Mouse (Mus musculus) adrenal gland, adult 8-10 months (tissue): Measurements from ENCODE around the gene B3gat1. TPM values are rescaled to one million over a fixed set of nuclear protein-coding genes. Genes with fewer than 3 reads are reported as not detected.

Source experiments
- DNase-seq: peaks from one replicate; pipeline ENCODE4 v3.0.0; 2022
- total RNA-seq, 4 experiments: library from RNA; stranded (reverse); gene quantifications; 2 replicates each; pipeline ENCODE4 v1.2.4; 2022

Gene B3gat1
- total RNA-seq, 4 experiments from 2014 or later, result 0.87 to 2.0 (median 1.5) TPM

DNA sequence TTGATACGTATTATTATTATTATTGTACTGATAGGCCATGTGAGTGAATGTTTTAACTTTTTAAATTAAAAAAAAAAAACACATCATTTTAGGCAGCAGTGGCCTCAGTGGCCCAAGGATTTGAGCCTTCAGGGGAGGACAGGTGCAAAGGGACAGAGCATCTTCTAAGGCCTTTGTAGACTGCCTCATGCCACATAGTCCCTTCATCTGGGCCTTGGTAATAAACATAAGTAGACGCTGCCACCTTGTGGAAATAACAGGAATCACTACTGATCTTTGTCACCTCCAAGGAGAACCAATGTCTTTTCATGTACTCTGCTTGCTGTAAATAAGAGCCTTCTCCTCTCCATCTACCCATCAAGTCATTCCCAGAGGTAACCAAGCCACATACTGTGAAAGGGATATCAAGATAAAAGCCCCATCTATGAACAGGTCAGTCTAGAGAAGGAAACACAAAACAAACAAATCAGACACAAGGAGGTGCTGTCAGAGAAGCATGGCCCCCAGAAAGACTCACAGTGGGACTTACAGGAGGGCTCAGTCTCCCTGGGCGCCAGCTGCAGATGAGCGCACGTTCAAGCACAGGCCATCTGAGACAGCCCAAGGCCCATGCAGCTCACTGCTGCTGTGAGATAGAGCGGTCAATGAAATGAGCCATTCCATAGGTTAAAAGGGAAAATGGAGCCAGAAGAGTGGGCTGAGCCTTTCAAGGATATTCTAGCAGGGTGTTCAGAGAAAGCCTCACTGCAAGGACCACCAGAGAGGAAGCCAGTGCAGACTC is 42.8 kb downstream of the B3gat1 start:
- DNase-seq, result no peak

DNA sequence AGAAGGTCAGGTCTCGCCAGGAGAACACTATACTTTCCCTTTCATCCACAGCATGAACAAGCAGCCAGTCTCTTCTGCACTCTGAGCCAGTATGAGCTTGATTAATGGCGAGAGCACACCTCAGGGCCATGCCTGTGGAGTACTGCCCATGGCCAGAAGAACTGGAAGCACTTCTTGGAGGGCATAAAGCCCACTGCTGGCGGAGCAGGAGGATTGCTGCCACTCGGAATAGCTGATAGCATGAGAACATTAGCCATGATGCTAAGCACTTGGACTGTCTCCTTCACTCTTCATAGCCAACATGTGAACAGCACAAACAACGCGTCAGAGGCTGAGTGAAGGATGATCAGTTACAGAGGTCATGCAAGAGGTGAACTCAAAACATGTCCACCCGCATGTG is 44.9 kb downstream of the B3gat1 start:
- DNase-seq, result no peak

DNA sequence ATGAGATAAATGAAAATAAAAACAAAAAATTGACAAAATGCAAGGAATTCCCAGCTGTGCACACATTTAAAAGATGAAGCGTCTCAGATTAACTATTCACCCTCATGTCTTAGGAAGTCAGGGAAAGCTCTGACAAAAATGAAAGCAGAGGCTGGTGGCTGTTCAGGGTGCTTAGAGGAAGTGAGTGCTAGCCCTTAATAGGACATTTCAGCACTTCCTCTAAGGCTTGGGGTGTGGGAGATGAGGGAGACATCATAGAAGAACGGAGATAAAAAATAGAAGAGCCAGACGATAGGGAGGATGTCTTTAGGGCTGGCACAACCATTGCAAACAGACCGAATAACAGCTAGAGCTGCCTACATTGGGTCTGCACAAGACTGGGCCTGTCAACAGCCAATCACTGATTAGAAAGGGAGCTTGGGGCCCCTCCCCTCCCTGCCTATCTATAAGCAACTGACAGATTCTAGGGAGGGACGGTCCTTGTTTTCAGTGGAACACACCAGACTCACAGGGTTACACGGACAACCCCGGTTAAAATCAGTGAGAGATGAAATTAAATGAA is 50.0 kb downstream of the B3gat1 start:
- no peak for DNase-seq

DNA sequence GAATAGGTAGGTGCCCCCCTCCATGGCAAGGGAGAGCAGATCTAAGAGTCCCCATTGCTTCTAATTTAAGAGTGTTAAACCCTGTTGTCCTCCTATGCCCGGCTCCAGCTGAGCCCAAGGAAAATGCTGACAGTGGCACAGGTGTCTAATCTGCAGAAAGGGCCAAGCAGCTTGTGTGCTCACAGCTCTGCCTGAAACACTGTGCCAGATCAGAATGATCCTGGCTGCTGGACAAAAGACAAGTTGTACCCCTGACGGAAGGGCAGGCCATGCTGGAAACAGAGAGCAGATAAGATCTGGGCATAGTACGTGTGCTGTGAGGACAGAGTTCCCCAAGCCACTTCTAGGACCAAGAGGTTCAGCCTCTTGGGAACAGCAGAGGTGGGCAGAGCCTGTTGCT is 59.3 kb downstream of the B3gat1 start:
- DNase-seq, result no peak

DNA sequence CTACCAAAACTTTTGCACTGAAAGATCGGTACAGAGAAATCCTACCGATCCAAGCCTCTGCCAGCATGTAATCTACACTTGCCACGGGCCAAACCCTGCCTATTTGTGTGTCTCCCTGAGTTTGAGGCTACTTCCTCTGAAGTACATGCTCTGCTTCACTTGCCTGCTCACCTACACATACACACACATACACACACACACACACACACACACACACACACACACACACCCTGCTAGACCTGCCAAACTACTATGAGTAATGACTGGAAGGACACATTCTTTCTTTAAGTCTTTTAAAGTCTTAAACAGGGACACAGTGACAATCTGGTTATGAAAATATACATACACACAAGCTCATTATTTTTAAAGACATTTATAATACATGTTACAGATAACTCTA is 64.7 kb downstream of the B3gat1 start:
- no peak for DNase-seq

DNA sequence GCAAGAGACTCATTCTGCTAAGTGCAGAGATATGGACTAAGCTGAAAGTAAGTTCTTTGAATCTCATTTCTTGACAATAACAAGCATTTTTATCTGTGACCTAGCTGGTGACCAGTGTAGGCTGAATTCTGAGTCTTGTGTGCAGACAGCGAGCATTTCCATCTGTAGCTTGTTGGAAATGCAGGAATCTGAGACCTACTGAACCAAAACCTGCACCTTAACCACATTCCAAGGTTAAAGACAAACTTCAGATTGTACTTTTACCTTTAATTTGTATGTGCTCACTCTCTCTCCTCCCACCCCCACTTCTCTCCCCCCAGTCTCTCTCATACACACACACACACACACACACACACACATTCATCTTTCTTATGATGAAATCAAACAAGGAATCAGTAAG is 65.2 kb downstream of the B3gat1 start:
- DNase-seq, result no peak

DNA sequence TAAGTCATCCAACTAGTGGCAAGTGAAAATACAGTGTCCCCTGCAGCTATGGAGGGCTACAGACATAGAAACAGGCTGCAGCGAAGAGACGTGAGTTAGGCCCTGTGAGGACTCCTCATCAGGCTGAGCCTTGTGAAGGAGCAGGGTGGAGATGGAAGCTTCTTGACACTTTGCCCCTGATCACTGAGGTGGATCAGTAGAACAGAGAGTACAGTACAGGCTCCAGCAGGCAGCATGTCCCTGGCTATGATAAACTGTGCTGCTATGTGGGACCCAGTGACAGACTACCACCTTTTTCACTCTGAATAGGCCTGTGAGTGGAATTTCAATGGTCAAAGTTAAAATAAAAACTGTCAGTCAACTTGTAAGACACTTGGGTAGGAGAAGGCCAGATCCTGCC is 66.8 kb downstream of the B3gat1 start:
- no peak for DNase-seq

DNA sequence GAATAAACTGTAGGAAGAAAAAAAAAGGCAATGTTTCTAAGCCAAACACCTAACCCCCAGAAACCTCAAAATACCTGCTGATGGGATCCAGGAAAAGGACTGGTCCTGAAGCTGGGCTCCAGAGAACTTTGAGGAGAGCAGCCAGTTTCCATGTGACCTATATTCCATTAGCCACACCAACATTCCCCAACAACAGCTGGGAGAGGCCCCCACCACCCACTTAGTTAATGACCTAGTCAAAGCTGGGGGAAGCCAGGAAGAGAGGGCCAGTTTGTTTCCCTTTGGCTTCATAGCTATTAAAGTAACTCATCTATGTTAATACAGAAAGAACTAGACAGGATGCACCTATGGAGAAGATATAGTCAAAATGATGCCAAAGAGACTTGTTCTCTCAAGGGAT is 70.8 kb downstream of the B3gat1 start:
- no peak for DNase-seq

DNA sequence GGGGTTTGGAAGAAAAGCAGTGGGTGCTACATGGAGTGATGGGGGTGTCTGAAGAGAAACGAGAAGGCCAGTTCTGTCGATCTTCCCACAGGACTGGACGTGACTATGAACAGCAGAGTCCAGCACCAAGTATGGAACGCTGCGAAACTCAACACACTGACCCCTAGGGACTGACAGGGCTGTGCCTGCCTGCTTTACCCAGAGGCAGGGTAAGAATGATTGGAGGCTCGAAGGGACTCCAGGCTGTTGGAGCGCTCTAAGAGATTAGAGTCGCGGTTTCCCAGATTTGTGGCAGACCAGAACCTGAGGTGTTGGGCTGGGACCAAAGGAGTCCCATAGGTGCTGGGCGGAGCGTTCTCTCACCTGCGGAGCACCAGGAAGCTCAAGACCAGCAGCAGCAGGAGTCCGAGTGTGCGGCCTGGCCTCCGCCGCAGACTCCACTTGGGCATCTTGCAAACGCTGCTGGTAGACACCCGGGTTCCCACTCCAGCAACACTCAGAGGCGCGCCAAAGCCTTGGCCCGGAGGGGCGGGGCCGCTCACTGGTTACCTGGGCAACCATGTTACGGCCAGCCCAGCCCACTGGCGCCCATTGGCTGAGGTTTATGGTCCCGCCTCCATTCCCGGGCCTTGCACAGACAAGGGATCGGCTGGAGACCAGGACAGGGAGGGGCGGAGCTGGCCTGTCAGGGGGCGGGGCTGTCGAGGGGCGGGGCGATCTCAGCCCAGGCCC is 72.6 kb downstream of the B3gat1 start, which contains the start of gene Glb1l2:
Gene Glb1l2, minus strand, starts transcription at position 534 of the 732 bp plus-strand sequence.
- peak; percentile 94 for DNase-seq

DNA sequence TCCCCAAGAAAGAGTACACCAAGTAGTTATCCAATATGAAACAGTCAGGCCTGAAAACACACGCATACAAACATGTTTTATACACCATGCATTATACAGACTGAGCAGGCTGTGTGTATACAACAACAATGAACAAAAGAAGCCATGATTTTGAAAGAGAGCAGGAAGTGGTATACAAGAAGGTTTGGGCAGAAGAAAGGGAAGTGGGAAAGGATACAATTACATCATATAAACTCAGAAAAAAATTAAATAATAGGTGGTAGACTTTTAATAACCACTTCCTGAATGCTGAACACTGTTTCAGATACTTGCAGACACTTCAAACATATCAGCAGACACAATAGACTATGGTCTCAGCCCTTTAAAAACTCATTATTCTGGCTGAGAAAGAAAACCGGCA is 75.2 kb downstream of the B3gat1 start:
- DNase-seq, result no peak

Other genes with a start within 250 kb of the B3gat1 start
- 10 to 100 TPM in 2 of 4 experiments, 1 to 10 TPM in 2; 4.8 to 23.3 (median 10.1) TPM for gene Glb1l2, start 72.7 kb downstream of the B3gat1 start, total RNA-seq
- gene Glb1l3, start 127.2 kb downstream of the B3gat1 start, total RNA-seq, result 1 to 10 TPM; 1.1 to 2.6 (median 1.6) TPM
- not detected for gene Gm1110, start 189.4 kb downstream of the B3gat1 start, total RNA-seq